Mouse (Mus musculus): ENCODE results near the gene Cenpb. TPM values are rescaled to one million over a fixed set of nuclear protein-coding genes. Genes with fewer than 3 reads are reported as not detected.
"Not testable (repeated sequence)": the region's sequence is repeated elsewhere in the genome, so short reads cannot be mapped to it uniquely, and the experiment has no call there.

Gene Cenpb
- polyA plus RNA-seq (2015; fragmentation: Nextera tagmentation; extraction: Ambion mirVana): 12.2 and 13.9 TPM in 2 replicates

- Histone ChIP-seq H3K4me1 (replicated peaks; ENCODE audit: control insufficient read depth, insufficient read depth) (peaks cover 18% of the 10 kb centered on the region), H3K36me3 (ENCODE audit: control insufficient read depth, insufficient read depth, low read length) (no peaks in the 10 kb centered on the region), H3K4me3 (ENCODE audit: low read depth, low read length) (peak within 1 kb of the TSS; percentile 79), H3K27me3 (ENCODE audit: control insufficient read depth, insufficient read depth, low read length) (no peaks in the 10 kb centered on the region), H3K4me2 (replicated peaks; ENCODE audit: low read depth) (peak within 1 kb of the TSS; percentile 90), H3K27ac (replicated peaks) (peak within 1 kb of the TSS; percentile 98), H3K9ac (ENCODE audit: low read length) (peak within 1 kb of the TSS; percentile 95), H3K9me3 (ENCODE audit: control insufficient read depth, low read length) (no peaks in the 10 kb centered on the region)
- ATAC-seq (ENCODE audit: low FRiP score, low TSS enrichment) (peak; percentile 86), DNase-seq (ENCODE audit: low spot score) (peak; percentile 89)
- TF ChIP-seq CTCF (IDR thresholded peaks at IDR 0.05; ENCODE audit: low read depth) (peak; percentile 53), EP300 (optimal IDR thresholded peaks at IDR 0.05) (no peak)
- 5% methylated on average over 30 of the region's 57 CpGs for WGBS
These were observed at the start of gene Cenpb for GRCm38 (mm10) chr2:131179990-131180587. Cenpb (minus strand) TSS chr2:131180067.

GRCm38 (mm10) chr2:131227243-131227642, 47.4 kb upstream of the Cenpb start:
- H3K9ac ChIP-seq (ENCODE audit: low read length): no peak overlapping the region
- H3K27ac ChIP-seq (replicated peaks): no peak overlapping the region
- H3K4me2 ChIP-seq (replicated peaks; ENCODE audit: low read depth): no peak overlapping the region
- no peak for ATAC-seq (ENCODE audit: low FRiP score, low TSS enrichment)
- no peaks in the 10 kb centered on the region for H3K4me1 ChIP-seq (replicated peaks; ENCODE audit: control insufficient read depth, insufficient read depth)
- WGBS: 85% methylated on average over 3 of the region's 3 CpGs
- H3K4me3 ChIP-seq (ENCODE audit: low read depth, low read length): no peak overlapping the region
- no peak for DNase-seq (ENCODE audit: low spot score)
- TF ChIP-seq CTCF (IDR thresholded peaks at IDR 0.05; ENCODE audit: low read depth) (no peak), EP300 (optimal IDR thresholded peaks at IDR 0.05) (no peak)
- H3K36me3 ChIP-seq (ENCODE audit: control insufficient read depth, insufficient read depth, low read length): no peaks in the 10 kb centered on the region
- no peaks in the 10 kb centered on the region for H3K9me3 ChIP-seq (ENCODE audit: control insufficient read depth, low read length)
- no peaks in the 10 kb centered on the region for H3K27me3 ChIP-seq (ENCODE audit: control insufficient read depth, insufficient read depth, low read length)

DNA sequence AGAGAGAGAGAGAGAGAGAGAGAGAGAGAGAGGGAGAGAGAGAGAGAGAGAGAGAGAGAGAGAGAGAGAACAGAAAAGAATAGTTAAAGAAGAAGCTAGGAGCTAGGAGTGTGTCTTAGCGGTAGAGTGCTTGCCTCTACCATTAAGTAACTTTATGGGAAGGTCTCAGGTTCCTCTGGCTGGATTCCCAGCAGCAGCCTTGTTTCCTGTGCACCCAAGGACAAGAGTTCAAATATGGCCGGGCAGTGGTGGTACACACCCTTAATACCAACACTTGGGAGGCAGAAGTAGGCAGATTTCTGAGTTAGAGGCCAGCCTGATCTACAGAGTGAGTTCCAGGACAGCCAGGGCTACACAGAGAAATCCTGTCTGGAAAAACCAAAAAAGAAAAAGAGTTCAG, 46.8 kb upstream of the Cenpb start:
- ATAC-seq (ENCODE audit: low FRiP score, low TSS enrichment); DNase-seq (ENCODE audit: low spot score); H3K4me1 ChIP-seq (replicated peaks; ENCODE audit: control insufficient read depth, insufficient read depth); H3K9ac ChIP-seq (ENCODE audit: low read length); H3K27me3 ChIP-seq (ENCODE audit: control insufficient read depth, insufficient read depth, low read length); H3K4me3 ChIP-seq (ENCODE audit: low read depth, low read length); H3K4me2 ChIP-seq (replicated peaks; ENCODE audit: low read depth); H3K27ac ChIP-seq (replicated peaks); H3K9me3 ChIP-seq (ENCODE audit: control insufficient read depth, low read length); H3K36me3 ChIP-seq (ENCODE audit: control insufficient read depth, insufficient read depth, low read length): not testable (repeated sequence)
- 50% methylated on average over 2 of the region's 2 CpGs for WGBS

DNA sequence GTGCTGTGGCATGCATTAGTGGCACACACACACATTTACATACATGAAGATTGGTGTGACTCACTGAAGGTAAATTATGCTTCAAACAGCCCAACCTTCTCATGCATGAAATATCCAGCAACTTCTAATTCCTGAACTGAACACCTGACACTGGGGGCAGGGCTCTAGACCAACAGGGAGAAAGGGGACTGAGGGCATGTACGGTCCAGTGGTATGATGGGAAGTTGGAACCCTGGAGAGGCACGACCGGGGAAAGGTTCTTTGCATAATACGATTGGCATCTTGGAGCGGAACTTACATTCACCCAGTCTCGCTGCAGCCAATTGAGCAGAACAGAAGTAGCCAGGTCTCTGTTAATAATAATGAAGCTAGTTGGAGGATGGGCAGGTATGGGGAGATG, 45.3 kb upstream of the Cenpb start:
- no peaks in the 10 kb centered on the region for H3K36me3 ChIP-seq (ENCODE audit: control insufficient read depth, insufficient read depth, low read length)
- no peak overlapping the region for H3K4me3 ChIP-seq (ENCODE audit: low read depth, low read length)
- H3K4me2 ChIP-seq (replicated peaks; ENCODE audit: low read depth): no peak overlapping the region
- 87% methylated on average over 6 of the region's 6 CpGs for WGBS
- DNase-seq (ENCODE audit: low spot score) (no peak), ATAC-seq (ENCODE audit: low FRiP score, low TSS enrichment) (no peak)
- no peak overlapping the region for H3K9ac ChIP-seq (ENCODE audit: low read length)
- H3K27ac ChIP-seq (replicated peaks): no peak overlapping the region
- H3K9me3 ChIP-seq (ENCODE audit: control insufficient read depth, low read length): no peaks in the 10 kb centered on the region
- no peaks in the 10 kb centered on the region for H3K4me1 ChIP-seq (replicated peaks; ENCODE audit: control insufficient read depth, insufficient read depth)
- TF ChIP-seq CTCF (IDR thresholded peaks at IDR 0.05; ENCODE audit: low read depth) (no peak), EP300 (optimal IDR thresholded peaks at IDR 0.05) (no peak)
- H3K27me3 ChIP-seq (ENCODE audit: control insufficient read depth, insufficient read depth, low read length): no peaks in the 10 kb centered on the region

GRCm38 (mm10) chr2:131223569-131223968, 43.7 kb upstream of the Cenpb start:
- Histone ChIP-seq H3K9ac (ENCODE audit: low read length) (no peak overlapping the region), H3K4me3 (ENCODE audit: low read depth, low read length) (no peak overlapping the region), H3K27me3 (ENCODE audit: control insufficient read depth, insufficient read depth, low read length) (no peaks in the 10 kb centered on the region), H3K9me3 (ENCODE audit: control insufficient read depth, low read length) (no peaks in the 10 kb centered on the region), H3K4me1 (replicated peaks; ENCODE audit: control insufficient read depth, insufficient read depth) (no peaks in the 10 kb centered on the region), H3K27ac (replicated peaks) (no peak overlapping the region), H3K36me3 (ENCODE audit: control insufficient read depth, insufficient read depth, low read length) (no peaks in the 10 kb centered on the region), H3K4me2 (replicated peaks; ENCODE audit: low read depth) (no peak overlapping the region)
- TF ChIP-seq CTCF (IDR thresholded peaks at IDR 0.05; ENCODE audit: low read depth): no peak
- TF ChIP-seq EP300 (optimal IDR thresholded peaks at IDR 0.05): no peak
- ATAC-seq (ENCODE audit: low FRiP score, low TSS enrichment): no peak
- no peak for DNase-seq (ENCODE audit: low spot score)
- 61% methylated on average over 1 of the region's 1 CpGs for WGBS

GRCm38 (mm10) chr2:131222562-131222961, 42.7 kb upstream of the Cenpb start:
- no peaks in the 10 kb centered on the region for H3K9me3 ChIP-seq (ENCODE audit: control insufficient read depth, low read length)
- no peak overlapping the region for H3K9ac ChIP-seq (ENCODE audit: low read length)
- no peak overlapping the region for H3K4me2 ChIP-seq (replicated peaks; ENCODE audit: low read depth)
- TF ChIP-seq CTCF (IDR thresholded peaks at IDR 0.05; ENCODE audit: low read depth) (no peak), EP300 (optimal IDR thresholded peaks at IDR 0.05) (no peak)
- H3K36me3 ChIP-seq (ENCODE audit: control insufficient read depth, insufficient read depth, low read length): no peaks in the 10 kb centered on the region
- ATAC-seq (ENCODE audit: low FRiP score, low TSS enrichment): no peak
- H3K27ac ChIP-seq (replicated peaks): no peak overlapping the region
- WGBS: 32% methylated on average over 5 of the region's 5 CpGs
- no peak for DNase-seq (ENCODE audit: low spot score)
- H3K4me3 ChIP-seq (ENCODE audit: low read depth, low read length): no peak overlapping the region
- no peaks in the 10 kb centered on the region for H3K4me1 ChIP-seq (replicated peaks; ENCODE audit: control insufficient read depth, insufficient read depth)
- no peaks in the 10 kb centered on the region for H3K27me3 ChIP-seq (ENCODE audit: control insufficient read depth, insufficient read depth, low read length)
